Mouse (Mus musculus): ENCODE measurements around the gene Rimkla. TPM values are rescaled to one million over a fixed set of nuclear protein-coding genes. Genes with fewer than 3 reads are reported as not detected.
"Not testable (repeated sequence)": the region's sequence is repeated elsewhere in the genome, so short reads cannot be mapped to it uniquely, and the experiment has no call there.

Rimkla gene
- 0.50 TPM in 2 replicates for polyA plus RNA-seq (2015; fragmentation: Nextera tagmentation; extraction: Ambion mirVana)

DNA sequence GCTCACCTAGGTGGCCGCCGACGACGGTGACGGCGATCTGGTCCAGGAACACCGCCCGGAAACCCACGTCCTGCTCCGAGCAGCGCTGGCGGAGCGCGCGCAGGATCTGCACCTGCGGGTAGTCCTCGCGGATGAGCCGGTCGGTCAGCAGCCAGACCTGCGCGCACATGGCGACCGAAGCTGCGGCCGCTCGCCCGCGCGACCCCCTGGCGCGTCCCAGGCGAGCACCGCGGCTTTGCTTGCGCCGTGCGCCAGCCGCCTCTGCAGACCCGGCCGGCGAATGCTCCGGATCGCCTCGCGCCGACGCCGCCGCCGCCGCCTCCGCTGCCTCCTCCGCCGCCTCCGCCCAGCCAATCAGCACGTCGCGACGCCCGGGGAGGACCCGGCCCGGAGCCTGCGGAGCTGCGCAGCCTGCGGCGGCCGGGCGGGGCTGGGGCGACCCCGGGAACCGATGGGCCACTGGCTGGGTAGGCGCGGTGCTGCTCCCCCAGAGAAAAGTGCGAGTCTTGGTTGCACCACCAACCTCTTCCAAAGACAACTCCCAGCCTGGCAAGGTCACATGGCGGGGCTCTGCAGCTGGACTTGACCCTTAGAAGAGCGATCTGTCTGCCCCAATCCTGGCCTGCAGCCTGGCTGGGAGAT is at the start of gene Rimkla:
Gene Rimkla (minus strand): TSS at position 338 of the 642 bp plus-strand sequence.
- H3K4me2 ChIP-seq (ENCODE audit: low read depth, low read length), result peak within 1 kb of the TSS; percentile 93
- WGBS, result under 1% methylated on average over 46 of the region's 77 CpGs
- H3K4me1 ChIP-seq (replicated peaks; ENCODE audit: control insufficient read depth, insufficient read depth, low read length), result peaks cover 3% of the 10 kb centered on the region; the same call in 1 of the 2 replicates
- peaks cover 19% of the 10 kb centered on the region for H3K27me3 ChIP-seq (ENCODE audit: control insufficient read depth, insufficient read depth, low read depth, low read length)
- peak within 1 kb of the TSS; percentile 62 for H3K9ac ChIP-seq (ENCODE audit: low read length)
- peak within 1 kb of the TSS; percentile 57 for H3K4me3 ChIP-seq (ENCODE audit: low read length)
- peak; percentile 91 for ATAC-seq (ENCODE audit: low read depth)
- no peaks in the 10 kb centered on the region for H3K36me3 ChIP-seq (ENCODE audit: control insufficient read depth, insufficient read depth, low read length)
- no peak within 1 kb of the TSS for H3K27ac ChIP-seq (ENCODE audit: low read length)
- no peaks in the 10 kb centered on the region for H3K9me3 ChIP-seq (ENCODE audit: control insufficient read depth, low read length)

DNA sequence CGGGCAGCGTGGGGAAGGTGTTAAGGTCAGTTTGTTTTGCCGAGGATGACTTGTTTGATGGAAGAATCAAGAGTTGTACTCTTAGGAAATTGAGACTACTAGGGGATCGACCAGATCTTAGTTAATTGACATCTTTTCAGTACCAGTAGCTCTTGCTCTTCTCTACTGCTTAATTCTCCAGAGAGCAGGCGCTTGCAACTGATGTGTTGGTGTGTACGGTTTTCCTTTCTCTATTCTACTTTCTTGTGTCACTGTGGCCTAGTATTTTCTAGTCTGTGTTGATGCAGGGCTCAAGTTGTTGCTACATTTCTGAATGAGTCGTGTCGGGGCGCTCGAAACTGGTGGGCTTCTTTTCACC is 48.1 kb upstream of the Rimkla start:
- Histone ChIP-seq H3K36me3 (ENCODE audit: control insufficient read depth, insufficient read depth, low read length) (no peaks in the 10 kb centered on the region), H3K27me3 (ENCODE audit: control insufficient read depth, insufficient read depth, low read depth, low read length) (no peaks in the 10 kb centered on the region), H3K9ac (ENCODE audit: low read length) (peak overlapping the region; percentile 83), H3K9me3 (ENCODE audit: control insufficient read depth, low read length) (no peaks in the 10 kb centered on the region), H3K27ac (ENCODE audit: low read length) (peak overlapping the region; percentile 98), H3K4me3 (ENCODE audit: low read length) (peak overlapping the region; percentile 94), H3K4me1 (replicated peaks; ENCODE audit: control insufficient read depth, insufficient read depth, low read length) (peaks cover 16% of the 10 kb centered on the region), H3K4me2 (ENCODE audit: low read depth, low read length) (peak overlapping the region; percentile 80)
- ATAC-seq (ENCODE audit: low read depth), result no peak
- WGBS, result 2% methylated on average over 10 of the region's 10 CpGs

DNA sequence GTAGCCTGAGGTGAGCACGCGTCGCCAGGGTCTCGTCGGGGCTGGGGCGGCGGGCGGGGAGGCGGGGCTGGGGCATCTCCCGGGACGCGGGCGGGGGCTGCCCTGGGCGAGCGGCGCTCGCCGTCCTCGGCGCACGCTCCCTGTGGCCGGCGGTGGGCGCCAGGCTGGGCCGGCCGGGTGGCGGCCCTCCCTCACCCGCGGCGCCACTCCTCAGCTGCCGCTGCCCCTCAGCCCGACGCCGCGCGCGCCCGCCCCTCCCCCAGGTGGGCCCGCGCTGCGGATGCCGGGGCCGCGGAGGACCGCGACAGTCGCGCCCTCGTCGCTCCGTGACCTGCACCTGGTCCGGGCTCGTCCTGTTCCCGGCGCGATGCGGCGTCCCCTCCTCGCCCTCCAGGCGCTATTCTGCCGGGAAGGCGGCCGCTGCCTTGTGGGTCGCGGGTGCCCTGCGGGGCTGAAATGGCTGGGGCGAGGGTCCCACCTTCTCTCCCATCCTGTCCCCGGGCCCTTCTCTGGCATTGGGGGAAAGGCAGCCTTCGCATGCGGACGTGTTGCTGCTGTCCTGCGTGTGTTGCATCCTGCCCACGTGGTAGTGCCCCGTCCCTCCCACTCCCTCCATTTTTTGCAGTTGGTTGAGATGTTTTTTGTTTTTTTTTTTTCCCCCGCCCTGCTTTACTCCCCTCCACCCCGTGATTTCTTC is 47.6 kb upstream of the Rimkla start:
- Histone ChIP-seq H3K9me3 (ENCODE audit: control insufficient read depth, low read length) (no peaks in the 10 kb centered on the region), H3K9ac (ENCODE audit: low read length) (peak overlapping the region; percentile 83), H3K4me1 (replicated peaks; ENCODE audit: control insufficient read depth, insufficient read depth, low read length) (peaks cover 21% of the 10 kb centered on the region), H3K27me3 (ENCODE audit: control insufficient read depth, insufficient read depth, low read depth, low read length) (no peaks in the 10 kb centered on the region), H3K4me2 (ENCODE audit: low read depth, low read length) (peak overlapping the region; percentile 80), H3K4me3 (ENCODE audit: low read length) (peak overlapping the region; percentile 94), H3K36me3 (ENCODE audit: control insufficient read depth, insufficient read depth, low read length) (no peaks in the 10 kb centered on the region), H3K27ac (ENCODE audit: low read length) (peak overlapping the region; percentile 98)
- WGBS, result 1% methylated on average over 27 of the region's 76 CpGs
- peak; percentile 75 for ATAC-seq (ENCODE audit: low read depth)

DNA sequence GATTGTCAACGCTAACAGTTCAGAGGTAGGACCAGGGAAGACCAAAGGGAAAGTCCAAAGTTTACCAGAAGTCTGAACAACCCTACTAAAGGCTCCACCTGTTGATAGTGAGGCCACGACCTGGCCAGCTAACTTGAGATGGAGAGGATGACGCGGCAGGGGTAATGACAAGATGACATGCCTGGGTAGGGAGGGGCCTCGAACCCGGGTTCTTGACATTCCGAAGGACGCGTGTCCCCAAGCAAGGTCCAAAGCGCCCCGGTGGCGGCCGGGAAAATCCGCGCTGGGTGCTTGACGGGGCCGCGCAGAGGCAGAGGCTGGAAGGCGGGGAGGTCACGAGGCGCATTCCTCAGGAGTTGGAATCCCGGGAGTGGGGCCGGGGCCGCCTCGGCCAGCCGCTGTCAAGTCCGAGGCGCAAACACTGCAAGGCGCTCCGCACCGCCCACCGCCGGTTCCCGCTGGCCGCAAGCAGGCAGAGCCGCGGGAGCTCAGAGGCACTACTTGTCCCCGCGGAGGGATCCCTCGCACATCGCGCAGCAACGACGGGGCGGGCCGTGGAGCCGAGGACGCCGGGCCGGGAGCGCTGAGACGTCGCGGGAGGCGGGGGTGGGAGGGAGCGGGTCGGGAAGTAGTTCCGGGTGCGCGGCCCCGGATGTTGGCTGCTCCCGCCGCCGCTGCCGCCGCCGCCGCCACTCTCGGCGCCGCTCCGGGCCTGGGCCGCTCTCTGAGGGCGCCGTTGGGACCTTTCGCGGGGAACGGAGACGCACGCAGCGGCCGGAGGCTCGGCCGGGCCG is 46.8 kb upstream of the Rimkla start, which contains the start of gene Frg2f1:
Gene Frg2f1 (minus strand): TSS at position 499 of the 794 bp plus-strand sequence.
- H3K36me3 ChIP-seq (ENCODE audit: control insufficient read depth, insufficient read depth, low read length), result no peaks in the 10 kb centered on the region
- H3K27me3 ChIP-seq (ENCODE audit: control insufficient read depth, insufficient read depth, low read depth, low read length), result no peaks in the 10 kb centered on the region
- no peaks in the 10 kb centered on the region for H3K9me3 ChIP-seq (ENCODE audit: control insufficient read depth, low read length)
- H3K9ac ChIP-seq (ENCODE audit: low read length), result peak within 1 kb of the TSS; percentile 83
- ATAC-seq (ENCODE audit: low read depth), result peak; percentile 95
- H3K4me3 ChIP-seq (ENCODE audit: low read length), result peak within 1 kb of the TSS; percentile 94
- WGBS, result under 1% methylated on average over 75 of the region's 85 CpGs
- H3K4me2 ChIP-seq (ENCODE audit: low read depth, low read length), result peak within 1 kb of the TSS; percentile 81
- H3K4me1 ChIP-seq (replicated peaks; ENCODE audit: control insufficient read depth, insufficient read depth, low read length), result peaks cover 21% of the 10 kb centered on the region
- peak within 1 kb of the TSS; percentile 98 for H3K27ac ChIP-seq (ENCODE audit: low read length)

DNA sequence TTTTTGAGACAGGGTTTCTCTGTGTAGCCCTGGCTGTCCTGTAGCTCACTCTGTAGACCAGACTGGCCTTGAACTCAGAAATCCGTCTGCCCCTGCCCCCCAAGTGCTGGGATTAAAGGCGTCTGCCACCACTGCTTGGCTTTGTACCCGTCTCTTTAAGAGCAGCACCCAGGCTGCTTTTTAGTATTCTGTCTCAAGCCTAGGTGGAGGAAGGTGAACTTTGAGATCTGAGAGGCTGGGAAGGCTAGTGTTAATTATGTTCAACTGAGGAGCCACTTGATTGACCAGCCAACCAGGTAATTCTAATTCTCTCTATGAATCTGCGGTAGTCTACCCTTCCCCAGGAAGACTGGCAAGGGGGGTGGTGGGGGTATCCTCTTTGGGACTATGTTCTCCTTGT is 45.0 kb upstream of the Rimkla start:
- Histone ChIP-seq H3K4me2 (ENCODE audit: low read depth, low read length) (no peak overlapping the region), H3K27ac (ENCODE audit: low read length) (no peak overlapping the region), H3K4me3 (ENCODE audit: low read length) (no peak overlapping the region), H3K27me3 (ENCODE audit: control insufficient read depth, insufficient read depth, low read depth, low read length) (no peaks in the 10 kb centered on the region), H3K9me3 (ENCODE audit: control insufficient read depth, low read length) (no peaks in the 10 kb centered on the region), H3K9ac (ENCODE audit: low read length) (no peak overlapping the region), H3K4me1 (replicated peaks; ENCODE audit: control insufficient read depth, insufficient read depth, low read length) (peaks cover 21% of the 10 kb centered on the region), H3K36me3 (ENCODE audit: control insufficient read depth, insufficient read depth, low read length) (no peaks in the 10 kb centered on the region)
- no peak for ATAC-seq (ENCODE audit: low read depth)
- WGBS, result 76% methylated on average over 4 of the region's 4 CpGs

DNA sequence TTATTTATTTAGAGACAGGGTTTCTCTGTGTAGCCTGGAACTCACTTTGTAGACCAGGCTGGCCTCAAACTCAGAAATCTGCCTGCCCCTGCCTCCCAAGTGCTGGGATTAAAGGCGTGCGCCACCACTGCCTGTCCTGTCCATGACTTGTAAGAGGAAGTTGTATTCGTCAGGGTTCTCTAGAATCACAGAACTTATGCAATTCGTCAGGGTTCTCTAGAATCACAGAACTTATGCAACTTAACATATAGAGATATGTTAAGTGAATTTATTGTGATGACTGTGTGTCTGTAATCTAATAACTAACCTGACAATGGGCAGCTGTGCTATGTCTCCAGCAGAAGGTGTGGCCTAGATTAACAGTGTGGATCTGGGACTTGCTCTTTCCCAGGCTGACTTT is 44.2 kb upstream of the Rimkla start, which contains the start of gene Foxj3:
Gene Foxj3 (plus strand): TSS at position 390 of the 400 bp plus-strand sequence.
- 81% methylated on average over 4 of the region's 4 CpGs for WGBS
- H3K4me3 ChIP-seq (ENCODE audit: low read length); H3K9me3 ChIP-seq (ENCODE audit: control insufficient read depth, low read length); H3K4me2 ChIP-seq (ENCODE audit: low read depth, low read length); H3K36me3 ChIP-seq (ENCODE audit: control insufficient read depth, insufficient read depth, low read length); H3K9ac ChIP-seq (ENCODE audit: low read length); H3K27me3 ChIP-seq (ENCODE audit: control insufficient read depth, insufficient read depth, low read depth, low read length); ATAC-seq (ENCODE audit: low read depth); H3K27ac ChIP-seq (ENCODE audit: low read length): not testable (repeated sequence)
- peaks cover 21% of the 10 kb centered on the region for H3K4me1 ChIP-seq (replicated peaks; ENCODE audit: control insufficient read depth, insufficient read depth, low read length)

DNA sequence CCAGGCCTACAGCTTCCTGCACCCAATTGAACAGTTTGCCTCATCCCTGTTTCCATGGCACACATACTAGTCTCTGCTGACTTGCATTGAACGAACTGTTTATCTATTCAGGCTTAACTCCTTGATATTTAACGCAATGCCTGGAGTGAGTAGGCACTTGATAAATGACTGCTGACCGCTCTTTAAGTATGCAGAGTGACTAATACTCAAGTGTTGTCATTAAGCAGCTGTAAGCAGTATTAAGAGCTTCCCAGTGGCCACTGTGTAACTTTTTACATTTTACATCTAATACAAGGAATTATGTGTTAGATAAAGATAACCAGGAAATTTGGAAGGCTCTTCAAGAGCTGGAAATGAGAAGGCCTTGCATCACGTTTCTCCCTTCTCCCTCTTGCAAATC is 42.7 kb upstream of the Rimkla start:
- Histone ChIP-seq H3K27ac (ENCODE audit: low read length) (0 out of 2 replicates have a peak overlapping the region, but pooled peaks have one; percentile 9), H3K9ac (ENCODE audit: low read length) (peak overlapping the region; percentile 23; the same call in 1 of the 2 replicates), H3K9me3 (ENCODE audit: control insufficient read depth, low read length) (no peaks in the 10 kb centered on the region), H3K4me1 (replicated peaks; ENCODE audit: control insufficient read depth, insufficient read depth, low read length) (peaks cover 12% of the 10 kb centered on the region; the same call in 1 of the 2 replicates), H3K4me3 (ENCODE audit: low read length) (no peak overlapping the region), H3K27me3 (ENCODE audit: control insufficient read depth, insufficient read depth, low read depth, low read length) (no peaks in the 10 kb centered on the region), H3K36me3 (ENCODE audit: control insufficient read depth, insufficient read depth, low read length) (no peaks in the 10 kb centered on the region), H3K4me2 (ENCODE audit: low read depth, low read length) (no peak overlapping the region)
- ATAC-seq (ENCODE audit: low read depth), result no peak
- WGBS, result 13% methylated on average over 4 of the region's 4 CpGs

DNA sequence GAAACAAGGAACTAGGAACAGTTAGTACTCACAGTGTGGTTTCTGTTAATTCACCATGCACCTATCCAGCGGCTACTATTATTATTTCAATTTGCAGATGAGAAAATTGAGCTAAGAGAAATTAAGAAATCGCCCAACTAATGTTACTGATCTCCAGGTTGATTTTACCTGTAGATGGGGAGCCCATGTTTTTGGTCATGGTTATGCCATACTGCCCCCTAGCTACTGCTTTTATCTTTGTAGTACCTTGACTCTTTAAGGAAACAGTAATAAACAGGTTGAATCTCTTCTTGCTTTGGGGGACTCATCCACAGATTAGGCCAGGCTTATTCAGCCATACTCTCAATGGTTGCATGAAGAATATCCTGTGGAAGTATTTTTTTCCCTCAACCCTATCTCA is 39.4 kb upstream of the Rimkla start:
- H3K9ac ChIP-seq (ENCODE audit: low read length), result no peak overlapping the region
- peaks cover 8% of the 10 kb centered on the region; the same call in 1 of the 2 replicates for H3K4me1 ChIP-seq (replicated peaks; ENCODE audit: control insufficient read depth, insufficient read depth, low read length)
- H3K27me3 ChIP-seq (ENCODE audit: control insufficient read depth, insufficient read depth, low read depth, low read length), result no peaks in the 10 kb centered on the region
- H3K9me3 ChIP-seq (ENCODE audit: control insufficient read depth, low read length), result no peaks in the 10 kb centered on the region
- no peak overlapping the region for H3K4me3 ChIP-seq (ENCODE audit: low read length)
- ATAC-seq (ENCODE audit: low read depth), result no peak
- 76% methylated on average over 2 of the region's 2 CpGs for WGBS
- no peak overlapping the region for H3K27ac ChIP-seq (ENCODE audit: low read length)
- no peaks in the 10 kb centered on the region for H3K36me3 ChIP-seq (ENCODE audit: control insufficient read depth, insufficient read depth, low read length)
- H3K4me2 ChIP-seq (ENCODE audit: low read depth, low read length), result no peak overlapping the region

DNA sequence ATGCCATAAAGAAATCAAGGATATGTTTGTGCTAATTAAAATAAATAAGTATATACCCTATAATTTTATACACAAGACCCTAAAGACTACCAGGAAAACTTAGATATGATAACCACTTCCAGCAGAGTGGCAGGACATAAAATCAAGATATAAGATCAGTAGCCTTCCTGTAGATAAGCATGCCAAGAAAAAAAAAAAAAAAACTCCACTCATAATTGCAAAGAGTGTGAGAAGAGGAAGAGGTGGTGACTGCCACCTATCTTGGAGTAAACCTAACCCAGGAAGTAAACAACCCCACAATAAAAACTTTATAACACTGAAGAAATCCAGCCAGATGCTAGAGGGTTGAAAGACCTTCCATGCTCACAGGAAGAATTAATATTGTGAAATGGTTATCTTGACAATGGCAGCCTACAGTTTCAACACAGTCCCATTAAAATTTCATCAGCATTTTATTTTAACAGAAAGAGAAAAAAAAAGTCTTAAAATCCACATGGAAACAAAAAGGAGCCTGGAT is 34.0 kb upstream of the Rimkla start:
- Histone ChIP-seq H3K27ac (ENCODE audit: low read length) (no peak overlapping the region), H3K27me3 (ENCODE audit: control insufficient read depth, insufficient read depth, low read depth, low read length) (no peaks in the 10 kb centered on the region), H3K9me3 (ENCODE audit: control insufficient read depth, low read length) (no peaks in the 10 kb centered on the region), H3K9ac (ENCODE audit: low read length) (no peak overlapping the region), H3K4me2 (ENCODE audit: low read depth, low read length) (no peak overlapping the region), H3K36me3 (ENCODE audit: control insufficient read depth, insufficient read depth, low read length) (no peaks in the 10 kb centered on the region), H3K4me1 (replicated peaks; ENCODE audit: control insufficient read depth, insufficient read depth, low read length) (no peaks in the 10 kb centered on the region), H3K4me3 (ENCODE audit: low read length) (no peak overlapping the region)
- ATAC-seq (ENCODE audit: low read depth), result no peak
